8 mouse cellular contexts compared by ENCODE assay signal in the genomic region with DNA sequence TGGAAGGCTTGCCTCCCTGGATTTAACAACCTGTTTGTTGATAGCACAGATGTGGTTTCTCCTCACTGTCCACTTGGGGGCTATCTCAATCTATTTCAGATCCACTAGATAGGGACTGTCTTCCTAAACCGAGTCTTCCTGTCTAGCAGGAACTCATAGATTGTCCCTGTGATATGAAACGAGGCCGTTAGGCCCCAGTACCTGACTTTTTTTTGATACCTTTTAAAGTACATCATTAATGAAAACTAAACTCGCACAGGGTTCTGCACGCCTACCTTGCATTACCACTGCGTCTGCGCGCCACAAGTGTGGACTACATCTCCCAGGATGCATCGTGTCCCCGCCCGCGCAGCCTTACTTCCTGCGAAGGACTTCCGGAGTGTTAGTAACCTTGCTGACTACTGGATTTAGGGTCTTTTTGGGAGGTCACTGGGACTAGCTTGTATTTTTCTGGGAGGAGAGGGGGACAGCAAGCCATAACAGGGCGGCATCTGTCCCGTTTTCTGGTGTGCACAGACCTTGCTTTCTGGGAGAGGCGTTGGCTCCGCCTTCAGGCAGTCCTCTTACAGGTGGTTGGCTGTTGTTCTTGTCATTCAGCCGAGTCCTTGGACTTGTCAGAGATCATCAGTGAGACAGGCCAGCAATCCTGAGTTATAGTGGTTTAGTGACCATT. TPM values are rescaled to one million over a fixed set of nuclear protein-coding genes. Genes with fewer than 3 reads are reported as not detected.
DNase-seq lines count a peak whose midpoint lies in the region; ATAC-seq and TF ChIP-seq lines count a peak whose summit lies in the region.

No protein-coding gene starts in this region.

- peak; percentile 95 for DNase-seq in 3T3-L1 (ENCODE audit: low read depth, low spot score)
- peak; percentile 63 to 80 for DNase-seq in adrenal gland, postnatal 4 days (ENCODE audit: low spot score in 2 of 2)
- DNase-seq in embryonic facial prominence, embryonic 14.5 days (ENCODE audit: low spot score) = peak; percentile 97
- DNase-seq in heart, adult 8-10 months (ENCODE audit: low spot score) = peak; percentile 96
- DNase-seq in kidney, adult 9 months = peak; percentile 96
- DNase-seq in limb, embryonic 14.5 days (ENCODE audit: low spot score) = peak; percentile 94
- DNase-seq in midbrain, postnatal 0 days (ENCODE audit: low spot score) = peak; percentile 95
- DNase-seq in spleen, postnatal 14 days (ENCODE audit: low spot score in 2 of 2) = peak; percentile 80 to 88

- no peaks in the 10 kb centered on the region for H3K27me3 ChIP-seq in embryonic facial prominence, embryonic 14.5 days (replicated peaks; ENCODE audit: control insufficient read depth, insufficient read depth, low read length)
- no peaks in the 10 kb centered on the region for H3K27me3 ChIP-seq in limb, embryonic 14.5 days (ENCODE audit: control insufficient read depth, insufficient read depth, low read length)
- no peaks in the 10 kb centered on the region for H3K27me3 ChIP-seq in midbrain, postnatal 0 days (ENCODE audit: insufficient read depth, low read length)

- peak; percentile 100 for ATAC-seq in embryonic facial prominence, embryonic 14.5 days (ENCODE audit: low read depth)
- ATAC-seq in limb, embryonic 14.5 days (ENCODE audit: low FRiP score, low read depth) = peak; percentile 100
- peak; percentile 99 for ATAC-seq in midbrain, postnatal 0 days (ENCODE audit: low FRiP score)

- H3K4me2 ChIP-seq in embryonic facial prominence, embryonic 14.5 days (ENCODE audit: low read depth, low read length) = peak overlapping the region; percentile 52
- H3K4me2 ChIP-seq in limb, embryonic 14.5 days (replicated peaks; ENCODE audit: low read depth, low read length, severe bottlenecking) = peak overlapping the region; percentile 47
- H3K4me2 ChIP-seq in midbrain, postnatal 0 days (ENCODE audit: low read depth, low read length, poor library complexity, severe bottlenecking) = peak overlapping the region; percentile 44

- H3K27ac ChIP-seq in embryonic facial prominence, embryonic 14.5 days (replicated peaks; ENCODE audit: low read depth, low read length) = peak overlapping the region; percentile 94
- peak overlapping the region; percentile 95 for H3K27ac ChIP-seq in limb, embryonic 14.5 days (replicated peaks; ENCODE audit: low read depth, low read length)
- H3K27ac ChIP-seq in midbrain, postnatal 0 days (ENCODE audit: low read depth, low read length) = peak overlapping the region; percentile 88

- H3K36me3 ChIP-seq in embryonic facial prominence, embryonic 14.5 days (ENCODE audit: control insufficient read depth, insufficient read depth, low read length) = no peaks in the 10 kb centered on the region
- H3K36me3 ChIP-seq in limb, embryonic 14.5 days (ENCODE audit: control insufficient read depth, insufficient read depth, low read length) = no peaks in the 10 kb centered on the region
- H3K36me3 ChIP-seq in midbrain, postnatal 0 days (ENCODE audit: insufficient read depth, low read length) = no peaks in the 10 kb centered on the region

- peak overlapping the region; percentile 82 for H3K9ac ChIP-seq in embryonic facial prominence, embryonic 14.5 days (ENCODE audit: low read depth, low read length)
- H3K9ac ChIP-seq in limb, embryonic 14.5 days (ENCODE audit: low read depth, low read length, severe bottlenecking) = peak overlapping the region; percentile 82
- peak overlapping the region; percentile 72 for H3K9ac ChIP-seq in midbrain, postnatal 0 days (replicated peaks; ENCODE audit: low read length, poor library complexity, severe bottlenecking)

- peak overlapping the region; percentile 65 for H3K4me3 ChIP-seq in embryonic facial prominence, embryonic 14.5 days (ENCODE audit: low read depth, low read length)
- peak overlapping the region; percentile 59 for H3K4me3 ChIP-seq in limb, embryonic 14.5 days (replicated peaks; ENCODE audit: low read length)
- H3K4me3 ChIP-seq in midbrain, postnatal 0 days (ENCODE audit: low read depth, low read length) = peak overlapping the region; percentile 49

- no peaks in the 10 kb centered on the region for H3K9me3 ChIP-seq in embryonic facial prominence, embryonic 14.5 days (ENCODE audit: control insufficient read depth, low read length)
- H3K9me3 ChIP-seq in limb, embryonic 14.5 days (ENCODE audit: control insufficient read depth, low read length) = no peaks in the 10 kb centered on the region
- H3K9me3 ChIP-seq in midbrain, postnatal 0 days (ENCODE audit: low read length) = no peaks in the 10 kb centered on the region

- no peaks in the 10 kb centered on the region for H3K4me1 ChIP-seq in embryonic facial prominence, embryonic 14.5 days (ENCODE audit: control insufficient read depth, insufficient read depth, low read length)
- H3K4me1 ChIP-seq in limb, embryonic 14.5 days (ENCODE audit: control insufficient read depth, insufficient read depth, low read length) = no peaks in the 10 kb centered on the region
- H3K4me1 ChIP-seq in midbrain, postnatal 0 days (ENCODE audit: insufficient read depth, low read length) = no peaks in the 10 kb centered on the region

- TF ChIP-seq POLR2A in limb, embryonic 14.5 days (IDR thresholded peaks at IDR 0.05; ENCODE audit: borderline replicate concordance, extremely low read depth, insufficient read depth, insufficient read length) = no peak

- TF ChIP-seq CTCF in midbrain, postnatal 0 days (IDR thresholded peaks at IDR 0.05) = peak; percentile 72

- WGBS in embryonic facial prominence, embryonic 14.5 days = under 1% methylated on average over 19 of the region's 19 CpGs
- 0% methylated on average over 19 of the region's 19 CpGs for WGBS in limb, embryonic 14.5 days
- under 1% methylated on average over 19 of the region's 19 CpGs for WGBS in midbrain, postnatal 0 days

RNA-seq across cellular contexts. Expression of gene Irf2, which starts 52.7 kb away (rescaled TPM):
- total RNA-seq in adrenal gland, postnatal 4 days (2021) = 10 to 100 TPM; 56.2 to 62.9 TPM
- polyA plus RNA-seq in embryonic facial prominence, embryonic 14.5 days (2014; fragmentation: Nextera tagmentation; extraction: Ambion mirVana) = 15.3 and 15.8 TPM in 2 replicates
- total RNA-seq in heart, adult 8-10 months (2022) = 10 to 100 TPM; 26.0 to 34.6 (median 27.6) TPM
- polyA plus RNA-seq in limb, embryonic 14.5 days (2012; rRNA removed) = 13.8 and 15.1 TPM in 2 replicates
- polyA plus RNA-seq in limb, embryonic 14.5 days (2014; fragmentation: Nextera tagmentation; extraction: Ambion mirVana) = 16.8 and 19.0 TPM in 2 replicates
- total RNA-seq in midbrain, postnatal 0 days (2014; rRNA removed) = 3.3 and 4.0 TPM in 2 replicates
- polyA plus RNA-seq in midbrain, postnatal 0 days (2015; fragmentation: Nextera tagmentation; extraction: Ambion mirVana) = 9.5 and 9.7 TPM in 2 replicates

Comparison
In these comparisons a context has a peak if more than half of its experiments do, and no peak if none do; other contexts are left out.
1. Peak in every context shown above with its lines: DNase-seq, ATAC-seq, H3K4me3 ChIP-seq and H3K27ac ChIP-seq.